Mouse (Mus musculus) adrenal gland, adult 18-20 months (tissue): ENCODE results near the gene Moxd1. TPM values are rescaled to one million over a fixed set of nuclear protein-coding genes. Genes with fewer than 3 reads are reported as not detected.
"Not testable (repeated sequence)": the region's sequence is repeated elsewhere in the genome, so short reads cannot be mapped to it uniquely, and the experiment has no call there.

ENCODE experiments used
- DNase-seq, 2 experiments: peaks; one replicate each; pipeline ENCODE4 v3.0.0; 2021 to 2022; ENCODE audit warnings: low spot score in 2 of 2
- total RNA-seq, 2 experiments: library from RNA; stranded (reverse); gene quantifications; 1 replicate in 1 of 2; 2 replicates in 1 of 2; pipeline ENCODE4 v1.2.3; 2021

Moxd1 gene
- total RNA-seq, 2 experiments from 2014 or later, result 0.26 TPM; not detected in 1

DNA sequence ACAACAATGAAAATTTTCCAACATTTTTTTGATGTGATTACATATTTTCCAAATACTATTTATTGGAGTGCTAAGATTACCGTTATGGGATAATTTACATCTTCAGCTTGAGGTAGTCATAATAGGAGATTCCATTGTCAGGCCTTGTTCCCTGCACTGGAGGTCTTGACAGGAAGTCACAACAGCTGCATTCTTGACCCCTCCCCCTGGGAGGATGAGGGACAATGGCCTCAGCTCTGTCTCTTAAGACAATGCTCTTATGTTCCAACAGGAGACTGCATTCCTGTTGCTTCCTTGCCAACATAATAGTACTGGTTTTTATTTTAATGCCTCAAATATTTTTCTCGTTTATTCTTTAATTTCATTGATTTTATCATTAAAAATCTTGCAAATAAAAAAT lies 44.2 kb downstream of the Moxd1 start:
- DNase-seq, result no peak

- DNase-seq, result no peak
Observed at GRCm38 (mm10) chr10:24271077-24271637, 47.8 kb downstream of the Moxd1 start.

- DNase-seq, result no peak
Observed at GRCm38 (mm10) chr10:24276211-24276610, 52.9 kb downstream of the Moxd1 start.

DNA sequence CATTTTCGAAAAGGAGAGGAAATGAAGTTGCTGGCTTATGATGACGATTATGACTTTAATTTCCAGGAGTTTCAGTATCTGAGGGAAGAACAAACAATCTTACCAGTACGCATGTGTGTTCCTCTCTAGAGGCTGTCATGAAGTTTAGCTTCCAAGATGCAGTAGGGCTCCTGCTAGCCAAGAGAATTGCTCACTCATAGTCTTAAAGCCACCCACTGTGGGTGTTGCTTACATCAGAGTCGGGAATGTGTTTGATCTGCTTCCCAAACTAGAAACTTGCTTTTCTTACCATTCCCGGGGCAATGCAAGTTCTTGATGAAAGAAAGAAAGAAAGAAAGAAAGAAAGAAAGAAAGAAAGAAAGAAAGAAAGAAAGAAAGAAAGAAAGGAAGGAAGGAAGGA lies 59.3 kb downstream of the Moxd1 start:
- no peak for DNase-seq

DNA sequence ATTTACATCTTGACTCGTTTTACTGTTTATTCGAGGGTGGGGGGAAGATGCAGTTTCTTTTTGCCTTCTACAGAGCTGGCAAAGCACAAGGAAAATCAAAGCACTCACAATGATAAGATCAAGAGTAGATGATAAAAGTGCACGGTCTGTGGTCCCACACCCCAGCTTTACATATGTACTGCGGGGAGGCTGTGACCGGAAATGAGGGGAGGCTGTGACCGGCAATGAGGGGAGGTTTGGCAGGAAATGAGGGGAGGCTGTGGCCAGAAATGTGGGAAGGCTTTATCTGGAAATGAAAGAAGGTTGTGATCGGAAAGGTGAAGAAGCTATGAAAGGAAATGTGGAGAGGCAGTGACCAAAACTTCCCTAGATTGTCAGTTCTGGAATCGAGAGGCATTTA lies 68.3 kb downstream of the Moxd1 start:
- no peak for DNase-seq

DNA sequence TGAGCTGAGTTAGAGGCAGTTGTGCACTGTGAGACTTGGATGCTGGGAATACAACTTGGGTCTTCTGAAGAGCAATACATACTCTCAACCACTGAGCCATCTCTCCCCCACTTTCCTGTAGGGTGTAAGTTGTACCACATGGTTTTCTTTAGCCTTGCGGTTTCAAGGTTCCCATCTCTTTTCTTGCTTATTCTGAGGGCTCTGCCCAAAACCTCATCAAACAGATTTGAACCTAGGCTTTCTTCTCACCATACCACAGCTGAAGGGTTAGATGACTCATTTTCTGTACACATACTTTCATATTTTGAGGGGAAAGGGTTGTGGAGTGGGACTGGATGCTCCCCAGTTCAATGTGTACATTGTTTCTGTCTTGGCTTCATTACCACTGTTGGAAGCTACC lies 69.4 kb downstream of the Moxd1 start:
- no peak for DNase-seq

DNA sequence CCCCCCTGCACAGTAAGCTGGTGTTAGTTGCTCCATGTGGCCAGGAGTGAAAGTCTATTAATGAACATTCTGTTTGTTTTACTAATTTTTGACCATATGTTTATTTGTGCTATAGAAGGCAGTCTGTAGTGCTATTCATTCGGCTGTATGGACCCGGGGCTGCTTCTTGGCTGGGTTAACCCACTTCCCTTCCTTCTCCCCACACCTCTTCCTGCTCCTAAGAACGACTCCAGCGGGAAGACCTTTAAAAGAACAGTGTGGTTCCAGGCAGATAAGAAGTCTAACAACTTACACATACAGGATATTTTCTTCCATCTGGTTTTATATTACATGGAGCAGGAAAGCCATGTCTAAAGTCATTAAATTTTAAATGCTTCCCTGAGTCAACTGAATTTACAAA lies 73.3 kb downstream of the Moxd1 start:
- no peak for DNase-seq

GRCm38 (mm10) chr10:24297792-24298191 lies 74.5 kb downstream of the Moxd1 start:
- DNase-seq, result peak; percentile 23 to 36

- peak; percentile 18 to 38 for DNase-seq
Observed at GRCm38 (mm10) chr10:24298260-24299244, 75.2 kb downstream of the Moxd1 start.

- DNase-seq, result peak; percentile 51 to 62
Observed at GRCm38 (mm10) chr10:24312191-24312611, 88.9 kb downstream of the Moxd1 start.

DNA sequence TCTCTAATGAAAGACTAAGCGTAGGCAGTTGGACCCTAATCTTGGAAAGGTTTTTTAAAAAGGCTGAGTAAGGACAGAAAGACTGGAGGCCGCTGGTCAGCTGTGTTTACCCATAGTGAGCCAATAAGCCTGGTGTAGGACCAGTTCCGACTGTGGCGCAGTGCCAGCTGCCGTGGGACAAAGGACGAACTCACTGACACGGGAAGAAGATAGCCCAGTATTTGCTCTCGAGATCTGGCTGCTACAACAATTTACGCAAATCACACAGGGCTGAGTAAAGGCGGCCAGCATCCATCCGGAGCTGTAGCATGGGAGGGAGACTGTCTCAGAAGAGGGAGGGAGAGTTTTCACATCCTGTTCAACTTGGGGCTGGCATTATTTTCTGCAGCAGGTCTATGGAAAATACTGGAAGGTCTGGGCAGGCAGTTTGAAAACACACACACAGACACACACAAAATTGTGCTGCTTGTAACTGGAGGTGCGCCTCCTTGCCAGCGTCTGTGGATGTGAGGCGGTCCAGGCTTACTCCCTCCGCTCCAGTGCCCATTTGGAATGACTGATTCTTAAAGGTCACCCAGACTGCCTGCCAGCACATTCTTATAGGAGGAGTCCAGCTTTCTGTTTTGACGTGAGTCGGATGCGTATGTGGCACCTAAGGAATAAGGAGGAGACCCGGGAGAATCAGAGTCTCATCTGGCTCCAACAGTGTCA lies 94.0 kb downstream of the Moxd1 start:
- DNase-seq, result peak; percentile 33 to 49

GRCm38 (mm10) chr10:24320326-24320725 lies 97.0 kb downstream of the Moxd1 start:
- no peak for DNase-seq

- DNase-seq, result no peak
Observed at GRCm38 (mm10) chr10:24323066-24323465, 99.7 kb downstream of the Moxd1 start.

GRCm38 (mm10) chr10:24327265-24327664 lies 103.9 kb downstream of the Moxd1 start:
- DNase-seq, result not testable (repeated sequence)

DNA sequence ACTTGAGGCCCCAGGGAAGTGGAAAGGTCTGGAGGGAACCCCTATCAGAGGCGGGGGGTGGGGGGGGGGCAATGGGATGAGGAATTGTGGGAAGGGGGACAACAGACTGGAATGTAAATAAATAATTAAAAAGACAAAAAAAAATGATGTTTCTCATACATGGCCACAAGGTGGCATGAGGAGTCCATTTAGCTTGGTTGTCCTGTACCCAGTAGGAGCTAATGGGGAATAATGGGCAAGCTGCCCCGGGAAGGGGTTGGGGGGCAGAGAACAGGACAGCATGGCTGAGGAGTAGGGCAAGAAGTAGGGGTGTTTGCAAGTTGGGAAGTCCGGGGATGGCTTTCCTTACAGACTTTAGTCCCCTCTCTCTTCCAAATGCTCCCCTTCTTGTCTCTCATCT lies 109.5 kb downstream of the Moxd1 start:
- no peak for DNase-seq

- DNase-seq, result no peak
Observed at GRCm38 (mm10) chr10:24339593-24340143, 116.4 kb downstream of the Moxd1 start.

DNA sequence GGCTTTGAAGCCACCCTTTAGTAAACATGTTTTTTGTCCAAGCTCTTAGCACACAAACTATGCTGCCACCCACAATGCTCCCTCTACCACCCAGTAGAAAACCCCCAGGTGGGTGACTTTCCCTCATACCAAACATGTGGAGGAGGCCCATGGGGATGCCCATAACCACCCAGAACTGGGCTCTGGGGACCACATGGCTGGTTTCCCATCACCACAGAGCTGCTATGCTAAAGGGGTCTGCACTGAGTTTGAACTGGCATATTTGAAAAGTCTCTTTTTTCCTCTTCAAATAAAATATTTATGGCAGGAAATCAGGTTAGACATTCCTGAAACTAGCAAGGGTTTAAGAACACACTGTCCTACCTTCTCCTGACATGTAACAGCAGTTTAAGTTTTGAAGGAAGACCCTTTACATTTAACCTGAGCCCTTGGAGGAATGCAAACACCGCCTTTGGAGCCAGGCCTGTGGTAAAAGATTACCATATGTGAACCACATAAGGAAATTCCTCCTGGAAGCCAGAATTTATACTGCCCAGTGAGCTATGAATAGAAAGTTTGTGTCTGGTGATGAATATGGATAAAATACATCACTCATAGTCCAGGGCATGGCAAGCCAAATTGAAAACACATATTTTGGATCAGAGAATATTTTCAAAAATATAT lies 117.4 kb downstream of the Moxd1 start:
- no peak for DNase-seq

GRCm38 (mm10) chr10:24341214-24341589 lies 117.9 kb downstream of the Moxd1 start:
- no peak for DNase-seq

- no peak for DNase-seq
Observed at GRCm38 (mm10) chr10:24343068-24343467, 119.8 kb downstream of the Moxd1 start.
